Mouse (Mus musculus) stomach, postnatal 0 days (tissue): ENCODE results near the gene Alppl2.

ENCODE experiments used
- CTCF ChIP-seq: IDR thresholded peaks from 2 replicates; pipeline ENCODE4 v1.5.1; 2016; ENCODE audit warnings: antibody characterized with exemption, low read depth, mild to moderate bottlenecking, moderate library complexity
- EP300 ChIP-seq: optimal IDR thresholded peaks from 2 replicates; pipeline ENCODE3; 2016; ENCODE audit warnings: antibody characterized with exemption

- TF ChIP-seq CTCF (no peak), EP300 (no peak)
These were observed 32.7 kb downstream of the Alppl2 start for GRCm38 (mm10) chr1:87057075-87057474.
